Mouse (Mus musculus): ENCODE results near the gene Slc39a11. TPM values are rescaled to one million over a fixed set of nuclear protein-coding genes. Genes with fewer than 3 reads are reported as not detected.

The Slc39a11 gene
- polyA plus RNA-seq, 1 experiment from 2014 or later: 32.3 TPM

- Histone ChIP-seq H3K27me3 (no peaks in the 10 kb centered on the region), H3K9me3 (replicated peaks) (0 out of 2 replicates have a peak, but pooled peaks cover 3% of the 10 kb centered on the region), H3K9ac (no peak overlapping the region), H3K27ac (no peak overlapping the region), H3K4me1 (peaks cover 13% of the 10 kb centered on the region), H3K4me2 (replicated peaks) (no peak overlapping the region), H3K36me3 (no peaks in the 10 kb centered on the region), H3K4me3 (no peak overlapping the region)
- no peak for ATAC-seq (ENCODE audit: low FRiP score)
- WGBS: 64% methylated on average over 18 of the region's 18 CpGs
Observed at GRCm38 (mm10) chr11:113525731-113526130, 124.1 kb downstream of the Slc39a11 start.

GRCm38 (mm10) chr11:113522726-113523125, 127.2 kb downstream of the Slc39a11 start:
- WGBS: 71% methylated on average over 4 of the region's 4 CpGs
- Histone ChIP-seq H3K36me3 (no peaks in the 10 kb centered on the region), H3K4me1 (peaks cover 32% of the 10 kb centered on the region), H3K4me3 (no peak overlapping the region), H3K9ac (no peak overlapping the region), H3K4me2 (replicated peaks) (no peak overlapping the region), H3K9me3 (replicated peaks) (no peaks in the 10 kb centered on the region), H3K27me3 (no peaks in the 10 kb centered on the region), H3K27ac (peak overlapping the region; percentile 25; the same call in 1 of the 2 replicates)
- no peak for ATAC-seq (ENCODE audit: low FRiP score)

GRCm38 (mm10) chr11:113521469-113522190, 128.2 kb downstream of the Slc39a11 start:
- H3K4me1 ChIP-seq: peaks cover 37% of the 10 kb centered on the region
- no peaks in the 10 kb centered on the region for H3K36me3 ChIP-seq
- no peak overlapping the region for H3K9ac ChIP-seq
- WGBS: 58% methylated on average over 20 of the region's 20 CpGs
- 0 out of 2 replicates have a peak, but pooled peaks cover 4% of the 10 kb centered on the region for H3K27me3 ChIP-seq
- H3K9me3 ChIP-seq (replicated peaks): no peaks in the 10 kb centered on the region
- ATAC-seq (ENCODE audit: low FRiP score): no peak
- H3K4me2 ChIP-seq (replicated peaks): no peak overlapping the region
- peak overlapping the region; percentile 12; the same call in 1 of the 2 replicates for H3K27ac ChIP-seq
- H3K4me3 ChIP-seq: no peak overlapping the region

- Histone ChIP-seq H3K9me3 (replicated peaks) (no peaks in the 10 kb centered on the region), H3K9ac (no peak overlapping the region), H3K4me3 (no peak overlapping the region), H3K27ac (peak overlapping the region; percentile 12; the same call in 1 of the 2 replicates), H3K27me3 (0 out of 2 replicates have a peak, but pooled peaks cover 4% of the 10 kb centered on the region), H3K36me3 (no peaks in the 10 kb centered on the region), H3K4me2 (replicated peaks) (no peak overlapping the region), H3K4me1 (peaks cover 39% of the 10 kb centered on the region)
- peak; percentile 34; the same call in 1 of the 2 replicates for ATAC-seq (ENCODE audit: low FRiP score)
- WGBS: 33% methylated on average over 17 of the region's 17 CpGs
Observed at GRCm38 (mm10) chr11:113520851-113521461, 128.9 kb downstream of the Slc39a11 start.

GRCm38 (mm10) chr11:113520373-113520772, 129.5 kb downstream of the Slc39a11 start:
- Histone ChIP-seq H3K9ac (no peak overlapping the region), H3K4me2 (replicated peaks) (no peak overlapping the region), H3K27me3 (0 out of 2 replicates have a peak, but pooled peaks cover 4% of the 10 kb centered on the region), H3K4me3 (no peak overlapping the region), H3K4me1 (peaks cover 39% of the 10 kb centered on the region), H3K9me3 (replicated peaks) (no peaks in the 10 kb centered on the region), H3K36me3 (no peaks in the 10 kb centered on the region), H3K27ac (peak overlapping the region; percentile 12; the same call in 1 of the 2 replicates)
- ATAC-seq (ENCODE audit: low FRiP score): no peak
- 71% methylated on average over 8 of the region's 8 CpGs for WGBS

GRCm38 (mm10) chr11:113519973-113520372, 129.9 kb downstream of the Slc39a11 start:
- Histone ChIP-seq H3K27ac (0 out of 2 replicates have a peak overlapping the region, but pooled peaks have one; percentile 12), H3K4me2 (replicated peaks) (no peak overlapping the region), H3K9ac (no peak overlapping the region), H3K27me3 (0 out of 2 replicates have a peak, but pooled peaks cover 4% of the 10 kb centered on the region), H3K4me1 (peaks cover 39% of the 10 kb centered on the region), H3K36me3 (no peaks in the 10 kb centered on the region), H3K4me3 (no peak overlapping the region), H3K9me3 (replicated peaks) (no peaks in the 10 kb centered on the region)
- 71% methylated on average over 7 of the region's 7 CpGs for WGBS
- ATAC-seq (ENCODE audit: low FRiP score): no peak

GRCm38 (mm10) chr11:113518176-113518575, 131.7 kb downstream of the Slc39a11 start:
- no peaks in the 10 kb centered on the region for H3K36me3 ChIP-seq
- no peak overlapping the region for H3K4me3 ChIP-seq
- H3K4me2 ChIP-seq (replicated peaks): no peak overlapping the region
- peaks cover 39% of the 10 kb centered on the region for H3K4me1 ChIP-seq
- WGBS: 67% methylated on average over 7 of the region's 7 CpGs
- ATAC-seq (ENCODE audit: low FRiP score): no peak
- H3K27me3 ChIP-seq: 0 out of 2 replicates have a peak, but pooled peaks cover 4% of the 10 kb centered on the region
- no peaks in the 10 kb centered on the region for H3K9me3 ChIP-seq (replicated peaks)
- H3K9ac ChIP-seq: no peak overlapping the region
- H3K27ac ChIP-seq: no peak overlapping the region

- Histone ChIP-seq H3K4me3 (no peak overlapping the region), H3K27me3 (0 out of 2 replicates have a peak, but pooled peaks cover 4% of the 10 kb centered on the region), H3K27ac (no peak overlapping the region), H3K36me3 (no peaks in the 10 kb centered on the region), H3K9ac (no peak overlapping the region), H3K9me3 (replicated peaks) (no peaks in the 10 kb centered on the region), H3K4me1 (peaks cover 30% of the 10 kb centered on the region), H3K4me2 (replicated peaks) (no peak overlapping the region)
- ATAC-seq (ENCODE audit: low FRiP score): no peak
- WGBS: 74% methylated on average over 10 of the region's 10 CpGs
Observed at GRCm38 (mm10) chr11:113516156-113516555, 133.7 kb downstream of the Slc39a11 start.

GRCm38 (mm10) chr11:113512976-113513375, 136.9 kb downstream of the Slc39a11 start:
- Histone ChIP-seq H3K4me2 (replicated peaks) (no peak overlapping the region), H3K27me3 (0 out of 2 replicates have a peak, but pooled peaks cover 4% of the 10 kb centered on the region), H3K4me1 (peaks cover 22% of the 10 kb centered on the region), H3K4me3 (no peak overlapping the region), H3K27ac (0 out of 2 replicates have a peak overlapping the region, but pooled peaks have one; percentile 23), H3K9me3 (replicated peaks) (no peaks in the 10 kb centered on the region), H3K36me3 (no peaks in the 10 kb centered on the region), H3K9ac (no peak overlapping the region)
- ATAC-seq (ENCODE audit: low FRiP score): no peak
- 76% methylated on average over 10 of the region's 10 CpGs for WGBS

- H3K4me3 ChIP-seq: no peak overlapping the region
- 0 out of 2 replicates have a peak, but pooled peaks cover 4% of the 10 kb centered on the region for H3K27me3 ChIP-seq
- no peak overlapping the region for H3K4me2 ChIP-seq (replicated peaks)
- no peak overlapping the region for H3K9ac ChIP-seq
- H3K36me3 ChIP-seq: no peaks in the 10 kb centered on the region
- no peak overlapping the region for H3K27ac ChIP-seq
- H3K9me3 ChIP-seq (replicated peaks): no peaks in the 10 kb centered on the region
- H3K4me1 ChIP-seq: peaks cover 22% of the 10 kb centered on the region
- WGBS: 95% methylated on average over 7 of the region's 7 CpGs
- ATAC-seq (ENCODE audit: low FRiP score): no peak
Observed at GRCm38 (mm10) chr11:113512150-113512549, 137.7 kb downstream of the Slc39a11 start.

GRCm38 (mm10) chr11:113510969-113511625, 138.8 kb downstream of the Slc39a11 start:
- Histone ChIP-seq H3K9me3 (replicated peaks) (no peaks in the 10 kb centered on the region), H3K4me2 (replicated peaks) (no peak overlapping the region), H3K4me3 (no peak overlapping the region), H3K4me1 (peaks cover 15% of the 10 kb centered on the region), H3K27me3 (no peaks in the 10 kb centered on the region), H3K9ac (no peak overlapping the region), H3K27ac (no peak overlapping the region), H3K36me3 (no peaks in the 10 kb centered on the region)
- no peak for ATAC-seq (ENCODE audit: low FRiP score)
- 83% methylated on average over 11 of the region's 11 CpGs for WGBS

- no peak overlapping the region for H3K4me2 ChIP-seq (replicated peaks)
- H3K9me3 ChIP-seq (replicated peaks): no peaks in the 10 kb centered on the region
- no peaks in the 10 kb centered on the region for H3K36me3 ChIP-seq
- no peak overlapping the region for H3K9ac ChIP-seq
- no peaks in the 10 kb centered on the region for H3K27me3 ChIP-seq
- 71% methylated on average over 7 of the region's 7 CpGs for WGBS
- peaks cover 15% of the 10 kb centered on the region for H3K4me1 ChIP-seq
- no peak overlapping the region for H3K27ac ChIP-seq
- no peak for ATAC-seq (ENCODE audit: low FRiP score)
- H3K4me3 ChIP-seq: no peak overlapping the region
Observed at GRCm38 (mm10) chr11:113510249-113510648, 139.6 kb downstream of the Slc39a11 start.

Measured in hindbrain, embryonic 12.5 days (tissue).